ENCODE assay signal across 31 mouse cellular contexts in genomic region chr2:45679101-45679895, GRCm38 (mm10).
A peak's percentile ranks its signal among the peaks of the same experiment; 100 is the strongest.
DNase-seq lines count a peak whose midpoint lies in the region; ATAC-seq and TF ChIP-seq lines count a peak whose summit lies in the region.
"Had no signal": no experiment of that assay in that cellular context is flagged by ENCODE, and none has a peak within 500 bp of the region (broad histone marks: within the 10 kb centered on the region; RNA-seq: fewer than 3 reads in every experiment).

No protein-coding gene starts in this region.

- no peaks in the 10 kb centered on the region for H3K9me3 ChIP-seq in forebrain, postnatal 0 days (ENCODE audit: low read length)
- H3K9me3 ChIP-seq in forebrain, embryonic 12.5 days: no peaks in the 10 kb centered on the region
- no peaks in the 10 kb centered on the region for H3K9me3 ChIP-seq in kidney, embryonic 16.5 days (ENCODE audit: low read length)
- H3K9me3 ChIP-seq in hindbrain, embryonic 11.5 days (ENCODE audit: control insufficient read depth, low read length): no peaks in the 10 kb centered on the region
- H3K9me3 ChIP-seq: embryonic facial prominence, embryonic 13.5 days; forebrain, embryonic 10.5 days; heart, embryonic 13.5 days; hindbrain, embryonic 10.5 days; liver, embryonic 12.5 days; neural tube, embryonic 12.5 days had no signal

- H3K36me3 ChIP-seq in forebrain, postnatal 0 days (ENCODE audit: insufficient read depth): no peaks in the 10 kb centered on the region
- no peaks in the 10 kb centered on the region for H3K36me3 ChIP-seq in forebrain, embryonic 12.5 days (replicated peaks)
- no peaks in the 10 kb centered on the region for H3K36me3 ChIP-seq in kidney, embryonic 16.5 days (ENCODE audit: insufficient read depth, low read length)
- no peaks in the 10 kb centered on the region for H3K36me3 ChIP-seq in hindbrain, embryonic 11.5 days (ENCODE audit: control insufficient read depth, insufficient read depth, low read length)
- H3K36me3 ChIP-seq: embryonic facial prominence, embryonic 13.5 days; forebrain, embryonic 10.5 days; heart, embryonic 13.5 days; hindbrain, embryonic 10.5 days; liver, embryonic 12.5 days; neural tube, embryonic 12.5 days had no signal

- TF ChIP-seq CTCF in forebrain, postnatal 0 days (IDR thresholded peaks at IDR 0.05; ENCODE audit: low read depth): no peak

- 51% methylated on average over 10 of the region's 10 CpGs for WGBS in forebrain, postnatal 0 days
- WGBS in forebrain, embryonic 12.5 days: 80% methylated on average over 10 of the region's 10 CpGs
- 64% methylated on average over 10 of the region's 10 CpGs for WGBS in kidney, embryonic 16.5 days
- WGBS in hindbrain, embryonic 11.5 days: 83% methylated on average over 10 of the region's 10 CpGs

- H3K4me1 ChIP-seq in forebrain, postnatal 0 days (ENCODE audit: insufficient read depth): no peaks in the 10 kb centered on the region
- peaks cover 4% of the 10 kb centered on the region; the same call in 1 of the 2 replicates for H3K4me1 ChIP-seq in forebrain, embryonic 12.5 days
- peaks cover 6% of the 10 kb centered on the region for H3K4me1 ChIP-seq in kidney, embryonic 16.5 days (ENCODE audit: insufficient read depth, low read length)
- no peaks in the 10 kb centered on the region for H3K4me1 ChIP-seq in hindbrain, embryonic 11.5 days (replicated peaks; ENCODE audit: control insufficient read depth, insufficient read depth, low read length)
- H3K4me1 ChIP-seq: heart, embryonic 13.5 days; hindbrain, embryonic 10.5 days; liver, embryonic 12.5 days; neural tube, embryonic 12.5 days had no signal

- no peak overlapping the region for H3K27ac ChIP-seq in forebrain, postnatal 0 days (ENCODE audit: low read depth, low read length)
- H3K27ac ChIP-seq in forebrain, embryonic 12.5 days: no peak overlapping the region
- no peak overlapping the region for H3K27ac ChIP-seq in kidney, embryonic 16.5 days (ENCODE audit: low read length)
- H3K27ac ChIP-seq in hindbrain, embryonic 11.5 days (ENCODE audit: low read depth, low read length): no peak overlapping the region
- H3K27ac ChIP-seq: embryonic facial prominence, embryonic 13.5 days; forebrain, embryonic 10.5 days; heart, embryonic 13.5 days; hindbrain, embryonic 10.5 days; liver, embryonic 12.5 days; neural tube, embryonic 12.5 days; stomach, postnatal 0 days had no signal

- no peak overlapping the region for H3K4me2 ChIP-seq in forebrain, postnatal 0 days (ENCODE audit: low read depth)
- no peak overlapping the region for H3K4me2 ChIP-seq in forebrain, embryonic 12.5 days
- peak overlapping the region; percentile 24 for H3K4me2 ChIP-seq in kidney, embryonic 16.5 days (replicated peaks; ENCODE audit: low read depth, low read length)
- no peak overlapping the region for H3K4me2 ChIP-seq in hindbrain, embryonic 11.5 days (replicated peaks; ENCODE audit: low read depth, low read length)
- H3K4me2 ChIP-seq: heart, embryonic 13.5 days; liver, embryonic 12.5 days; neural tube, embryonic 12.5 days had no signal

- H3K4me3 ChIP-seq in forebrain, postnatal 0 days (ENCODE audit: low read depth, low read length): no peak overlapping the region
- no peak overlapping the region for H3K4me3 ChIP-seq in forebrain, embryonic 12.5 days (replicated peaks)
- no peak overlapping the region for H3K4me3 ChIP-seq in kidney, embryonic 16.5 days (ENCODE audit: low read length)
- no peak overlapping the region for H3K4me3 ChIP-seq in hindbrain, embryonic 11.5 days (ENCODE audit: low read depth, low read length)
- H3K4me3 ChIP-seq: embryonic facial prominence, embryonic 13.5 days; forebrain, embryonic 10.5 days; heart, embryonic 13.5 days; hindbrain, embryonic 10.5 days; liver, embryonic 12.5 days; neural tube, embryonic 12.5 days had no signal

- no peaks in the 10 kb centered on the region for H3K27me3 ChIP-seq in forebrain, postnatal 0 days (ENCODE audit: insufficient read depth, low read length)
- no peaks in the 10 kb centered on the region for H3K27me3 ChIP-seq in forebrain, embryonic 12.5 days
- no peaks in the 10 kb centered on the region for H3K27me3 ChIP-seq in kidney, embryonic 16.5 days (ENCODE audit: insufficient read depth, low read length)
- H3K27me3 ChIP-seq in hindbrain, embryonic 11.5 days (ENCODE audit: control insufficient read depth, insufficient read depth, low read length): no peaks in the 10 kb centered on the region
- H3K27me3 ChIP-seq: embryonic facial prominence, embryonic 13.5 days; heart, embryonic 13.5 days; liver, embryonic 12.5 days; neural tube, embryonic 12.5 days had no signal

- H3K9ac ChIP-seq in forebrain, postnatal 0 days: no peak overlapping the region
- H3K9ac ChIP-seq in forebrain, embryonic 12.5 days: no peak overlapping the region
- H3K9ac ChIP-seq in kidney, embryonic 16.5 days (replicated peaks; ENCODE audit: low read length): peak overlapping the region; percentile 28; the same call in 1 of the 2 replicates
- H3K9ac ChIP-seq in hindbrain, embryonic 11.5 days (ENCODE audit: low read depth, low read length): no peak overlapping the region
- H3K9ac ChIP-seq: embryonic facial prominence, embryonic 13.5 days; heart, embryonic 13.5 days; liver, embryonic 12.5 days; liver, postnatal 0 days; neural tube, embryonic 12.5 days had no signal

- ATAC-seq in forebrain, postnatal 0 days: no peak
- no peak for ATAC-seq in forebrain, embryonic 12.5 days (ENCODE audit: low FRiP score)
- ATAC-seq in kidney, embryonic 16.5 days (ENCODE audit: low FRiP score, low TSS enrichment): no peak
- ATAC-seq in hindbrain, embryonic 11.5 days (ENCODE audit: low FRiP score): no peak
- ATAC-seq: activated CD4-positive, CD25-positive, alpha-beta regulatory T cell, adult 4 months; hindbrain, embryonic 16.5 days; liver, embryonic 12.5 days; liver, postnatal 0 days; midbrain, embryonic 16.5 days had no signal

- peak; percentile 7 for DNase-seq in forebrain, postnatal 0 days
- no peak for DNase-seq in kidney, postnatal 14 days
- peak; percentile 6 for DNase-seq in lung, postnatal 10 days
- no peak for DNase-seq in lung, postnatal 14 days
- DNase-seq in hindbrain, embryonic 11.5 days (ENCODE audit: low spot score): no peak
- DNase-seq: adrenal gland, adult 2 months; adrenal gland, postnatal 36 days; cerebellum, adult 18-20 months; cerebellum, postnatal 10 days; gastrocnemius, postnatal 25 days; heart, postnatal 10 days; kidney, adult 18-20 months; layer of hippocampus, postnatal 36 days; left cerebral cortex, postnatal 4 days; liver, postnatal 0 days; right cerebral cortex, adult 18-20 months; spleen, adult 18-20 months; thymus, adult 18-20 months; thymus, postnatal 25 days had no signal

Comparison
In these comparisons a context has a peak if more than half of its experiments do, and no peak if none do; other contexts are left out.
1. DNase-seq: peak in forebrain, postnatal 0 days (single experiment) and lung, postnatal 10 days (single experiment); none in kidney, postnatal 14 days (single experiment), lung, postnatal 14 days (single experiment) and hindbrain, embryonic 11.5 days (single experiment).